Mouse (Mus musculus) embryonic fibroblast, embryonic 13.5 days (primary cell): ENCODE results near the gene Aifm3.

Source experiments
- CTCF ChIP-seq: IDR thresholded peaks from 2 replicates; pipeline ENCODE4 v1.5.1; 2011; ENCODE audit warnings: mild to moderate bottlenecking, control low read depth, low read length, moderate library complexity, borderline replicate concordance; ENCODE audit not compliant: insufficient read depth
- POLR2A ChIP-seq: IDR thresholded peaks from 2 replicates; pipeline ENCODE4 v1.6.1; 2011; ENCODE audit warnings: low read depth, mild to moderate bottlenecking, control low read depth, low read length, moderate library complexity

GRCm38 (mm10) chr16:17552837-17553236 lies 63.4 kb downstream of the Aifm3 start:
- TF ChIP-seq POLR2A = no peak
- no peak for TF ChIP-seq CTCF
